Mouse (Mus musculus) CH12F3 (cell line): ENCODE measurements around the gene Pgam5.

Experiments used
- in situ Hi-C: fragments of 300-500 bp; cut with MboI; formaldehyde crosslinking; loops from 2 replicates; pipeline ENCODE4 v1.14.3; 2020; ENCODE audit warnings: low sequenced_read_pairs

Pgam5 gene

DNA sequence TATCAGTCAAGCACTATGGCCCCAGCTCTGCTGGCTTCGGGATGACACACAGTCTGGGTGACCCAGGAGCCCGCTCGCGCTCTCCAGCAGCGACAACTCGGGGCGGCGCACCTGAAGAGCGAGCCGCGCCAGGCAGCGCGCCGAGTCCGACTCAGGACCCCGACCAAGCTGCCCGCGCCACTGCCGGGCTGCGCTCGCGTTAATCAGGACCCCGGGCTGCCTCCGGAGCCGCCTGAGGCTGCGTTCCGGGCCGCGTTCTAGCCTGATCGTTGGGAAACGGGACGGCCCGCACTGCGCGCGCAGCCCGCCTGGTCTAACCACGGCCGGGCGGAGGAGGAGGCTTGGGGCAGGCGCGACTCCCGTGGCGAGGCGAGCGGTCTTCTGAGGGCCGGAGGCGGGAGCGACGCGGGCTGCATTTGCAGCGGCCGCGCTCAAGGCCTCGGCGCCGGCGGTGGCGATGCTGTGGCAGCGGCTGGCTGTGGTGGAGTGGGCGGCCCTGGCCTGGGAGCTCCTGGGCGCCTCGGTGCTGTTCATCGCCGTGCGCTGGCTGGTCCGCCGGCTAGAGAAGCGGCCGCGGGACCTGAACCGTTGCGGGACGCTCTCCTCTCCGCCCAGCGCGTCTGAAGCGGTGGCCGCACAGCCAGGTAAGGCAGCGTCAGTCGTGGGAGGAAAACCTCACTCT is 38.8 kb downstream of the Pgam5 start, which contains the start of gene Ankle2:
TSS of gene Ankle2 (plus strand) at position 225 of the 682 bp plus-strand sequence.
- in situ Hi-C loops: no loop called here

DNA sequence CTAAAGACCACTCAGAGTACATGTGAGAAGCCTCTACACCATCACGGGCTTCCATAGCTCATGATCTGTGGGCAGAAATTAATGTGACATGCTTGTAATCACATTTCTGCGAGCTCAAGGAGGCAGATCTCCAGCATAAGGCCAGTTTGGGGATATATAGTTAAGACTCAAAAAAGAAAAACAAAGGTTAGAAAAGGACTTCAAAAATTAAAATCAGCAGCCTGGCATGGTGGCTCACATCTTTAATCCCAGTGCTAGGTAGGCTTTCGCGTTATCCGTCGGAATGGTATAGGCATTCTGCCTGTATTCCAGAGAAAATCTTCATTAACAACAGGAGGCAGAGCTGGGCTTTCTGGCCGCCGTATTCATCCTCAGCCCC is 39.3 kb downstream of the Pgam5 start:
- in situ Hi-C loops: no loop called here

DNA sequence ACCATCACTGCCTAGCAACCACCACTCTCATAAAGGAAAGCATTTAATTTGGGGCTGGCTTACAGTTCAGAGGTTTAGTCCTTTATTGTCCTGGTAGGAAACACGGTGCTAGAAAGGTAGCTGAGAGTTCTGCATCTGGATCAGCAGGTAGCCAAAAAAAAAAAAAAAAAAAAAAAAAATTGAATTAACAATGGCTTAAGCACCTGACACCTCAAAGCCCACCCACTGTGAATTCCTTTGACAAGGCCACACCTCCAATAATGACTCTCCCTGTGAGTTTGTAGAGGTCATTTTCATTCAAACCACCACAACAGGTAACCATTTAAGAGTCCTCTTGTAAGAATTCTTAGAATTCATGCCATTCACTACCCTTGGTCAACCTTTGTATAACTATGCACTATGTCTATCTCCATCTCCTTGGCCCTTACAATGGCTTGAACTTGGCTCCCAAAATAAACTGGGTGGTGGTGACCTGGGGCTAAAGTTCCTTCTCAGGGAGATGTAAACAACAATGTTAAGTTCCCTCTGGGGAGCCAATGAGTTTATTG is 42.3 kb downstream of the Pgam5 start:
- in situ Hi-C loops: no loop called here

DNA sequence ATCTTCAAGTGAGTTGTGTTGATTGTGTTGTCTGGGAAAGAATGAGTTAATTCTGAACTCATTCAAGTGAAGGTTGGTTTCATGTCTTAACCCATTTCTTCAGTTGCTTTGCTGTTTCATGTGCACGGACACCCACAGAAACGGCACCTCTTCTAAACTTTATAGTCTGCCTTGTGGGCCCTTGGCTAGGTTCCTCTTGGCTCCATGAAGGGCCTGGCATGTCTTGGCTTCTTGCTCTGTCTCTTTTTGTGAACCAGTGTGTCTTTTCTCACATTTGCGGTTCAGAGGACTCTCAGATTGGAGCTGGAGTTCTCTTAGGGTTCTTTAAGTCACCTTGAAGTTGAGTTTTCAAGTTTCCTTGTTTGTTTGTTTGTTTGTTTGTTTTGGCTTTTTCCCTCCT is 44.7 kb downstream of the Pgam5 start:
- in situ Hi-C loops: no loop called here

DNA sequence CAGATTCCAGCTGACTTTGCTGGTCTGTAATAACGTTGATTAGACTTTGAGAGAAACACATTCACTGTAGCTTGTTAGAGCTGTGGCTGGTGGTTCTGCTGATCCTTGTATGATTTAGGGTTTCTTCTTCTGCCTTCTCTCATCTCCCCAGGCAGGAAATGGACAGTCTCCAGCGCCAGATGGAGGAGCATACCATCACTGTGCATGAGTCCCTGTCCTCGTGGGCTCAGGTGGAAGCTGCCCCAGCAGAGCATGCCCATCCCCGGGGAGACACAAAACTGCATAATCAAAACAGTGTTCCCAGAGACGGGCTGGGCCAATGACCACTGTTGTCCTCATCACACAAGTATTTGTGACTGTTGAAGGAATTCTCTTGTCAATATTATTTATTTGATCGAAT is 47.0 kb downstream of the Pgam5 start:
- in situ Hi-C loops: no loop called here

DNA sequence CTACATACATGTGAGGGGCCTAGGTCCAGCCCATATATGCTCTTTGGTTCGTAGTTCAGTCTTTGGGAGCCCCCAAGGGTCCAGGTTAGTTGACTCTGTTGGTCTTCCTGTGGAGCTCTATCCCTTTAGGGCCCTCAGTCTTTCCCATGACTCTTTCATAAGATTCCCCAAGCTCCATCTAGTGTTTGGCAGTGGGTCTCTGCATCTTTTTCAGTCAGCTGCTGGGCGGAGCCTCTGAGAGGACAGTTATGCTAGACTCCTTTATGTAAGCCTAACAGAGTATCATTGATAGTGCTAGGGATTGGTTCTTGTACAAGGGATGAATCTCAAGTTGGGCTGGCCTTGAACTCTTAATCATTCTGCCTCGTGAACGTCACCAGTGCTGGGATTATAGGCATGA is 49.4 kb downstream of the Pgam5 start:
- in situ Hi-C loops: no loop called here

DNA sequence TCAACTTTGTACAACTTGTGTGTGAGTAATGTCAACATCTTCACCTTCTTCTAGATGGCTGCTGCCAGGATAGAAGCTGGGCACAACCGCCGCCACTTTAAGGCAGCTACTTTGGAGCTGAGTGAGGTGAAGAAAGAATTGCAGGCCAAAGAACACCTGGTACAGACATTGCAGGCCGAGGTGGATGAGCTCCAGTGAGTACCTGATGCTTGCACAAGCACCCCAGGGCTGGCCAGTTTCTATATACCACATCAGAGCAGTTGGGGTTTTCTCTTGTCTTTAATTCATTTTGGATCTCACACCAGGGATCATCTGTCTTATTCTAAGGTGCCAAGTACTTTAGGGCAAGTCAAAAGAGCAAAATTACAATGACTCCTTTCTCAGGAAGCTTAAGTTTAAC is 52.9 kb downstream of the Pgam5 start:
- in situ Hi-C loops: no loop called here

DNA sequence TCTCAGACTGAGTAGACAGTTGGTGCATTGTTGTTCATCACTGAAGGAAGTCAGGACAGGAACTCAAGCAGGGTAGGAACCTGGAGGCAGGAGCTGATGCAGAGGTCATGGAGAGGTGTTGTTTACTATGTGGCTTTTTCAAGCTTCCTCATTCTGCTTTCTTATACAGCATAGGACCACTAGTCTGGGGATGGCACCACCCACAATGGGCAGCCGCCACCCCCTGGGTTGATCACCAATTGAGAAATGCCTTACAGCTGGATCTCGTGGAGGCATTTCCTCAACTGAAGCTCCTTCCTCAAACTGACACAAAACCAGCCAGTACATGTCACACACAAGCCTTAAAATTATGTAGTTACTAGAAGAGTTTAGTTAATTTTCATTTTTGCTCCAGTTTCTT is 58.4 kb downstream of the Pgam5 start:
- in situ Hi-C loops: no loop called here
